Mouse (Mus musculus) cortical plate, adult 2 months (tissue): ENCODE measurements around the gene Ap3d1.

Experiments
- CTCF ChIP-seq: fragments of 200-500 bp; IDR thresholded peaks from 2 replicates; pipeline ENCODE4 v1.5.1; 2011; ENCODE audit warnings: mild to moderate bottlenecking, control low read depth, low read length; ENCODE audit not compliant: insufficient read depth; ENCODE audit errors: extremely low read depth
- POLR2A ChIP-seq: fragments of 200-500 bp; IDR thresholded peaks from 2 replicates; pipeline ENCODE4 v1.6.1; 2011; ENCODE audit warnings: mild to moderate bottlenecking, low read length, control low read depth; ENCODE audit not compliant: insufficient read depth; ENCODE audit errors: extremely low read depth

- TF ChIP-seq CTCF (no peak), POLR2A (no peak)
Measured at GRCm38 (mm10) chr10:80727369-80728127, 14.5 kb downstream of the Ap3d1 start.
